Mouse (Mus musculus) right cerebral cortex, postnatal 10 days (tissue): ENCODE measurements at regions not wholly inside any gene's neighbourhood (a gene's known extent, or its start where the extent isn't known, plus 50 kb on each side); places are given as distances from the start of the nearest gene placed in this dataset.

Experiments
- DNase-seq, 2 experiments: peaks; one replicate each; pipeline ENCODE4 v3.0.0; 2021; ENCODE audit warnings: low spot score in 2 of 2

DNA sequence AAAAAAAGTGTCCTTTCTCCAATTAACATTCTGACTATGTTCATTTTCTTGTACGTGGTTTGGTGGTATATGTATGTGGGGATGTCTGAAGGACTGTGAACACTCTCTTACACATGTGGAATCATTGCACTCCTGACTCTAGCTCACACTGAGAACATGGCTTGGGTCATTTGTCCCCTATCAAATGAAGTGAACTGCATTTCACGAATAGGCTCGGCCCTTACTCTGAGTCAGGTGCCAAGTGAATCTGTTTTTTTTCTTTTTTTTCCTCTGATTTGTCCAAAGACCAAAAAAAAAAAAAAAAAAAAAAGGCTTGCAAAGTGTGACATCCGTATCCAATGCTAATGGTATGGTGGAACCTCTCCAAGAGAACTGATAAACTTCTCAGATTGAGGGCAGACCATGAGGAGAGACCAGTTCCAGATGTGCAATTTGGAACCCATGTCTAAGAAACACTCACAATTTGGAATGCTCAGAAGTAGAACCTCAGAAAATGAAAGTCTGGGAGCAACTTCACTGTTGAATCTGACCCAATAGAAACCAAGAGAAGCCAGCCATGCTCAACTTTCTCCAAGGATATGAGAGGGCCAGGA lies 631.7 kb upstream of the Fam160b2 start:
- DNase-seq: no peak

DNA sequence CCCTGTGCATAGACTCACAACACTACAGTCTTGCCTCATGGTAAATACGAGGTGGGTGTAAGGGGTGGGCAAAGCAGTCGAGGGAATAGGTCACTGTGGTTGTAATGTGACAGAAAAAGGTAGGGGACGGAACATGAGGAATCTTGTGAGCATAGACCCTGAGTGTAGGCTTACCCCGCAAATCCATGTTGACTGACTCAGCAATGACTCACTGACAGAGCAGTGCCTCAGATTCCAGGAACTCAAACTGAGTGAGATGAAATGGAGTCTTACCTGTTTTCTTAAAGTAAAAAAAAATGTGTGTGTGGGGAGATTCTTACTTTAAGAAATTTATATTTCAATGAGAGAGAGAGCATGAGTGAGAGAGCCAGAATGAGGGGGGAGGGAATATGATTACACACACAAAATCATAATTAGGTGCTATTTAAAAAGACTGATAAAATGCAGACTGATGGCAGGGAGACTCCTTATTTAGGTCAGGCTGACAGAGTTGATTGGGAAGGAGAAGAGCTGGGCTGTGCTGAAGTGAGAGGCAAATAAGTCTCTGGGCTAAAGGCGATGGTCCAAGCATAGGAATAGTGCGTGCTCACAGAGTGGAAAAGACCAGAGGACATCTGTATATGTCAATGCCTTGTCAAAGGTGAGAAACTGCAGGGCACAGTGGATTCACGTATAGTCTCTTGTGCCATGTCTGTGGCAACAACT lies 631.0 kb upstream of the Fam160b2 start:
- DNase-seq: no peak

DNA sequence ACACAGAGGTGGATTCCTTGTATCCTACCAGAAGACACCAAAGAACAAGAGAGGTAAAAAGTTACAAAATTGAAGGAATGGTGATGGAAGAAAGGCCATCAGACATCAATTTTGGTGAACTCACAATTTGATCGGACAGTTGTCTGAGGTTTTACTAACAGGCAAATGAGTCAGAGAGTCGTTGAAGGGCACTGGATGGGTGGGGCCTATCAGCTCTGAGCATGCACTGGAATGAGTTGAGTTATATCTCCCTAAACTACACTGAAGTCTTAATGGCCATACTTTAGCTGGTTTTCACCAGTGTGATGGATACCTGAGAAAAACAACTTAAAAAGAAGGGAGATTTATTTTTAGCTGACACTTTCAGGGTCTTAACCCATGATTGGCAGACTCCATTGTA lies 630.3 kb upstream of the Fam160b2 start:
- DNase-seq: no peak

DNA sequence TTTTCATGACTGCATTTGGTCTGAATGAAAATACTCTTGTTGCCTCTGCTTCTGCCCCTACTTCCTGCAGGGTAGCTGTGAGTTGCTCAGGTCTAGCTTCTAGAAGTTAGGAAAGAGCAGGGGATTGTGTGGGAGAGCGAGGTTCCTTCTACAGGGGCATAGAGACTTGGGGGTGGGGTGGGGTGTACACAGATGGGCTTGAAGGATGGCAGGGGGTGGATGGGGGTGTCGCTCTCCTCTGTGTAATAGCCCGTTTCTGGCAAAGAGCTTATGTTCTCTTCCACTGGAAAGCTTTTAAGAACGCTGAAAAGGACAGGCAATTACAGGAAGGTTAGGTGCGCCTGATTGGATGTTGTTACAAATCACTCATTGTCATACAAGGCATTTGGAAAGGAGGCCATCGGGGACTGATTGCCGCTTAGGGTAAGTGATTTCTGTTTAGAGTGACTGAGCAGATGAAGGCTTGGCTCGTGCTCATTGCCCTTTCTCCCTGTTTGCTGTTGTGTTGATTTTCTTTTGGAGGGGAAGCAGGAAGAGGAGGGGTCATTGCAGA lies 629.3 kb upstream of the Fam160b2 start:
- no peak for DNase-seq

DNA sequence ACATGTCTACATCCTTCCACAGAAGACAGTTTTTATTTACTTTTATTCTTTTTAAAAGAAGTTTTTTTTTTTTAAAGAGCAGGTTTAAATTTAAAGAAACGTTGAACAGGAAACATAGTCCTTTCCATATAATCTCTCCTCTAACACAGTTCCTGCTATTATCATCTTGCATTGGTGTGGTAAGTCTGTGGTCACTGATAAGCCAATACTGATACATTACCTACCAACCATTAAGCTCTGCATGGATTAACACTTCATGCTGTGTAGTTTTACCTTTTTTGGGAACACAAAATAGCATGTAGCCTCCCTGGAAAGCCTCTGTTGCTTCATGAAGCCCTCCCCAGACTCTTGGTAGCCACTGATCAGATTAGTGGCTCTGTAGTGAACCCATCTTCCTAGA lies 617.4 kb upstream of the Fam160b2 start:
- no peak for DNase-seq

DNA sequence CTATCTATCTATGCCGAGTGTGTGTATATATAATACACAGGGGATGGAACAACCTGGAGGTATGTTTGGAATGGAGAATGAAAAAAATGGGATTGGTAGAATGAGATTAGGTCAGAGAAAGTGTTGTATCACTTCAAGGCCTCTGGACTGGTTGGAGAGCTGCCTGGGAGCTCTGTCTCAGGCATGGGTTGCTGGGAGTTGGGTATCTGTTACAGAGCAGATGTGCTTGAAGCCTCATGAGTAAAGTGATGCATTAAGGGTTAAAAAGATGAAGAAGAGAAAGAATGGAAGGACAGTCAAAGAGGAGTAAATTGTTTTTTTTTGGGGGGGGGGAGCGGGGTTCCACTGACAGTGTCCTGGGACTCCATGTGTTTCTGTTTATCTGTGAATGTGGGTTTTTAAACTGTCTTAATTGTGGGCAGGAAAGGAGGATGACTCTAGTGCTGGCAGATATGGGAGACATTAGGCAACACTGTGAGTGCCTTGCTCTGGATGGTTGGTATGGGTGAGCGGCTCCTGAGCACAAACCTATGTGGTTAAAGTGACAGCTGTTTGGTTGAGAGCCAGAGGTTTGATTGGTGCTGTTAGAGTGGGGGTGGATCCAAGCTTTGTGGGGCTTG lies 611.8 kb upstream of the Fam160b2 start:
- DNase-seq: no peak

DNA sequence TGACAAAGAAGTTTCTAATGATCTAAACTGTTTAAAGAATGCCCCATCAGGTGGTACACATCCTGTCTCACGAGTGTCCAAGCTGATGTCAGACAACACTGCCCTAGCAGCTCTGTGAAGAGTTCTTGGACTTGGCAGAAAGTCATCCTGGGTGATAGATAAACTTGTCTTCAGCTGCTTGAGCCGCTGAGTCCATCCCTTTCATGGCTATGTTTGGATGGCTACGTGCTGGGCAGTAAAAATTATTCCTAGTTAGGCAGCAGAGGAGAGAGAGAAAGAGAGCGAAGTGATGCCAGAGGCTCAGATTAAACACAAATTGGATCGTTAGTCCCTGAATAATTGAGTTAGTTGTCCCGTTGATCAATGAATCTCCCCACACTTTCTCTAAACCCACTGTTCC lies 603.8 kb upstream of the Fam160b2 start:
- no peak for DNase-seq

DNA sequence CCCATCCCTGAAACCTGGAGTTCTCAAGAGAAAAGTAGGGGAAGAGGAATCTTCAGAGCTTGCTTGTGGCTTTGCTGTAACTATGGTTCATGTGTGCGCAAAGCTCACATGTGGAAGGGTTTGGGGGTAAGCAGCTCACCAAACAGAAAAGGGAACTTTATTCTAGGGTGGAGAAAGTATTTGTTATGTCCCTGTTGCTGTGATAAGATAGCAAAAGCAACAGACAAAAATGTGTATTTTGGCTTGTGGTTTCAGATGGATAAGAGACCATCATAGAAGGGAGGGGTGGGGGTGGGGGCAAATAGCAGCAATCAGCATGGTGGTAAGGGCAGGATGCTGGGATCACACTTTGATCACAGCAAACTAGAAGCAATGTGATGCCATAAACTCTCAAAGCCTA lies 601.3 kb upstream of the Fam160b2 start:
- no peak for DNase-seq

DNA sequence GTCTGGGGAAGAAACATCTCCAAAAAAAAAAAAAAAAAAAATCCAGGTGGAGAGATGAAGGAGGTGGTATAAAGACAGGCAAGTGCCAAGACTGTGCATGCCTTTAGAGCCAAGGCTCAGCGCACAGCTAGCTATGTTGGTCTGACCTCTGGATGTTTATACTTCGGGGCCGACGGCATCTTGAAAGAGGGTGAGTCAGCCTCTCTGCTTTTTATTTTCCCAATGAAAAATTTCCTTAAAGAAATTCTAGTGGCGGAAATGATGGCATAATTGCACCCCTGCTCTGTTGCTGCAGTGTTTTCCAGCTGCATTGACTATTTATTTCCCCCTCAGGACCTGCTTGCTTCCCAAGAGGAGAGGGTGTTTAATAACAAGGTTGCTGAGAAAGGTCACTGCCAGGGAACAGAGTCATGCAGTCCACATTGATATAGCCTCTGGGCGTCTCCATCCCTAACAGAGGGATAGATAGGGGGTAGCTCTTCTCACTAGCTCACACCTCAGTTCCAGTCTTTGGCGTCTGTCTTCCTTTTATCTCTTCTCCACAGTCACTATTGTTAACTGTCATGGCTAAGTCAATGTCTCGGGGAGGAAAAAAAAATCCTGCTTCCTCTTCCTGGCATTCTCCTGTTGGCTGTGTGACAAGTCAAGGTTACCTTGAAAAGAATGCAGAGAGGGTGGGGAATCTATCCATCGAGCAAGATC lies 599.7 kb upstream of the Fam160b2 start:
- no peak for DNase-seq

DNA sequence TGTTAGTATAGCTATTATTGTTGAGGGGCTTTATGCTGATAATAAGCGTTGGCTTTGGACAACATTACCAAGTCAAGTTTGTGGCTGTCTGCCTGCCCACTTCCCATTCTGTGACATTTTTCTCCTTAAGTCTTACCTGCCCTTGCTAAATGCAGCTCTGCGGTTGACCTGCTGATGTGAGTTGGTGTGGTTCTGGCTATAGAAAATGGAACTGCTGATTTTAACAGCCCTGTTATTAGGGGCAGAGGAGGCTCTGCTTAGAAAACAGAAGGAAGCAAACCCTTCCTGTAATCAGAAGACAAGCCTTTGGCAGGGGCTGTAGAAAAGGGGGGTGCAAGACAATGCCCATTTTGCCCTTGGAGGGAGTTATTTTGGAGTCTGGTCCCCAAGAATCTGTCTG lies 594.6 kb upstream of the Fam160b2 start:
- DNase-seq: no peak

DNA sequence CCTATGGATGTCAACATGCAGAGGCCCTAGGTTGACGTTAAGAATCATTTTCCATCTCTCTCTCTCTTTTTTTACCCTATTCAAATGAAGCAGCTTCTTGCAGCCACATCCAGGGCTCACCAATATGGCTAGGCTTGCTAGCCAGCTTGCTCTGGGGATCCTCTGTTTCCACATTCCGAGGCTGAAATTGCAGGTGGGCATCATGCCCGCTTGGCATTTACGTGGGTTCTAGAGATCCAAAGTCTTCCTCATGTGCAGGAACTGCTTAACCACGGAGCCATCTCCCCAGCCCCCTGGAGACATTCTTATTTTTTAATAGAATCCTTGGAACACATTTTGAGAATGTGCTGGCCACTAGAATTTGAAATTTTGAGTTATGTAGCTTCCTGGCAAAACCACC lies 592.9 kb upstream of the Fam160b2 start:
- DNase-seq: peak; percentile 35 to 45

DNA sequence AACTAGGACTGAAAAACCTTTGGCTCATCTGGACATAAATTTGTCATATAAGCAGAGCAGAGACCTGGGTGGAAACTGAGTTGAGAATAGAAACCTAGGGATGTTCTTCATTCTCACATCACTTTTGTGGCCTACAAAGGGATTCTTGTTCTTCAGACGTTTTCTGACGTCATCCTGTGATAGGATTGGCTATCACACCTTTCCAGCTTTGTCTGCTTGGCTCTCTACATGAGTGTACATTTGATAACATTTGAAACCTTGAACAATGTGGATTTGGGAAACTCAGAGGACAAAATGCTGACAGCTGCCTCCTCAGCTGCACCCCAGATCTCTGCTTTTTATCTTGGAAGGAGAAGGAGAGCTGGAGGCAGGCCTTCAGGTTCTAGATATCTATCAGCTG lies 589.7 kb upstream of the Fam160b2 start:
- DNase-seq: no peak

DNA sequence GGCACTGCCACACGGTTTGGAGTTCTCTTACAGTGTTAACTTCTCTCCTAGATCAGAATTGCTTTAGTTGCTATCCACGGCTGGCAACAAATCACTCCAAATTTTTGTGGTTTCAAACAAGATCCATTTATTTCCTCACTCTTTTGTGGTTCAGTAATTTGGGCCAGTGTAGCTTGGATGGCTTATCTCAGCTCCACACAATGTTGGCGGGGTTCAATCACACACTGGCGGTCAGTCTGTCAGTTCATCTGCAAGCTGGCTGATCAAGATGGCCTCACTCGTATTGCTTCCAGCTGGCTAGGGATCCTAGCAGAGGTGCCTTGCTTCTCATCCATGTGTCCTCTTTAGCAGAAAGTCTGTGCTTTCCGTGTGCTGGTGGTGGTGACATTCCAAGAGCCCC lies 577.7 kb upstream of the Fam160b2 start:
- no peak for DNase-seq

DNA sequence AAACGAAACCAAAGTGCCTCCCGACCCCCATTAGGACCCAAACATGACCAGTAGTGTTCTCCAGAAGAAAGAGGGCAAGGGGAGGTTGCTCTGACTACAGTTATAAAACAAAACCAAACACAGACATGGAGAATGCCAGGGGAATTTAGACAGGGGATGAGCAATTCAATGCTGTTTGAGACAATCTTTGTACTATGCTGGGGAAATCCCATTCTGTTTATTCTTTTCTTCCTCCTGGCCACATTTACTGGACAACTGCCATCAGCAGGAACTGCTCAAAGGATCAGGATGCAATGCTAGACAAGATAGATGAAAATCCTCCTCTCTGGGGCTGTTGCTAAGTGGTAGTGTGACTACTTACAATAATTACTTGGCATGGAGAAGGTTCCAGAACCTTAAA lies 574.5 kb upstream of the Fam160b2 start:
- no peak for DNase-seq

DNA sequence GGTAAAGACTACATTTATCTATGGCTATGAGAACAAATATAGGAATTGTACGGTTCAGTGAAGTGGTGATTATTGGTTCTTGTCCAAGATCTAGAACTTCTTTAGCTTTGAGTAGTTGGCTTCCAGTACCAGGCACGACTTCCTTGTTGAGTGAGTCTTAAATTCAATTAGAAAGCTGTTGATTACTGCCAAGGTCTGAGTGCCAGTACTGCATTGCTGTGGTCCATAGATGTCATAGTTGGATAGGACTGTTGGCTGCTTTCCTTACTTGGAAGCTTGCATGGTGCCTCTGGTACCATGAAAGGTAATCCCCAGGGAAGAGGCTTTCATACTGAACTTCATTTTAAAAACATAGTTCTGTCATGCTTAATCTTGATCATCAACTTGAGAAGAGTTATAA lies 559.9 kb upstream of the Fam160b2 start:
- no peak for DNase-seq

DNA sequence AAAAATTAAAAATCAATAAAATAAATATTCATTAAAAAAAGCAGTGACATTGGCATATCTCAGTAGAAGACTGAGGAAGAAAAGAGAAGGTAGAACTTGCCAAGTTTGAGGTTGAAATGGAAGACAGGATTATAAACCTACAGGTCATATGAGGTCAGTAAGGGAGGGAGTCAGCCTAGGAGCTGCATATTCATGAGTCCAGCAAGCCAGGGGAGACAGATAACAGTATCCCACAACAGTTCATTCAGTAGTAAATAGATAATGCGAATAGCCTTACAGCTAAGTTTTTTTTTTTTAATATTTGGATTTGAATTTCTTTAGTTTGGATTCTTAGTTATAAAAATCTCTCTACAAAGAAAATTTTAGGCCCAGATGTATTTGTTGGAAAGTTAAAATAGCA lies 542.8 kb upstream of the Fam160b2 start:
- no peak for DNase-seq

DNA sequence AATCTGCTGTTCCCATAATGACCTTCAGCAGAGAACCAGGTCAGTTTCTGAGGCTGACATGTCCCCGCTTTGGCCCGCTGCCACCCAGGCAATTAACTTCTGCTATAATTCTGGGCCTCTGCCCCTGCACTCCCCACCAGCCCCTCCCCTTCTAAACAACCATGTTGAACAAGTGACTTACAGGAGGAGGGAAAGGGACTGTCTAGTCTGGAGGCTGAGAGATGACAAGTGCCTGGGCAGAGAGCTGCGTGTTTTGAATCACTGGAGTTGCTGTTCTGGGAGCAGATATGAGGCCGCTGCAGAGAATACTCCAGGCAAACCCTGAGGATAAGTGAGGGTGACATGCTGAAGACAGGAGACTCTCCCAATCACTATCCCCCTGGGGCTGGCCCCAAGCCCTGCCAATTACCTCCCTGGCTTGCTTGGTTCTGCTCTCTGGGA lies 530.2 kb upstream of the Fam160b2 start:
- no peak for DNase-seq

DNA sequence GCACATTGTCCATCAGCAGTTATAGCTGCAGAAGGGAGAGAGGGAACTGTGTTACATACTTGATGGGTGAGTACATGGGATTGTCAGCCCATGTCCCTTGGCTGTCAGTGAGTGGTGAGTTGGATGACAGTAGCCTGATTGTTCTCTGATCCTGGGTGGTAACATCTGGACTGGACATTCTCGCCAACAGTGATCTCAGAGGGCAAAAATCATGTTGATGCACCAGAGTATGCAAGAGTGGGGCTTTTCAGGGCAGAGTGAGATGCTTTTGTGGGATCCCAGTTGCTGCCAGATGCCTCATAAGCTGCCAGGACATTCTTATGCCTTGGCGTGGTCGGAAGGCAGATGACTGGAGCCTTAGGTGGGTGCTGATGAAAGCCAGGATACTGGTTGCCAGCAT lies 528.9 kb upstream of the Fam160b2 start:
- DNase-seq: no peak

DNA sequence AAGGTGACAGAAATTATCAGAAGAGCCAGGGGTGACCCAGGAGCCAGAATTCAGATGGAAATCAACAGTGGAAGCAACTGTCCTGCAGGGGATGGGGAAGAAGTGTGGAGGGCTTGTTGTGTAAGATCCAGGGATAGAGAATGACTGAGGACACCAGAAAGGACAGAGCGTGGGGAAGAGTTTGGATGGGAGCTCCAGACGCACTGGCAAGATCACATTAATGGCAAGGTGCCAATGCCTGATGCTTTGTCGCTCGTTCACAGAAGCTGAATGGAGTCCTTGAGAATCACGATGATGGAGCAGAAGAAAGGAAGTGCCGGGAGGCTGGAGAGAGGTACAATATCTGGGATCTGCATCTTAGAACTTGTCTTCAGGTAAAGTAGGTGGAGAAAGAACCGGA lies 519.0 kb upstream of the Fam160b2 start:
- peak; percentile 27 to 30 for DNase-seq

DNA sequence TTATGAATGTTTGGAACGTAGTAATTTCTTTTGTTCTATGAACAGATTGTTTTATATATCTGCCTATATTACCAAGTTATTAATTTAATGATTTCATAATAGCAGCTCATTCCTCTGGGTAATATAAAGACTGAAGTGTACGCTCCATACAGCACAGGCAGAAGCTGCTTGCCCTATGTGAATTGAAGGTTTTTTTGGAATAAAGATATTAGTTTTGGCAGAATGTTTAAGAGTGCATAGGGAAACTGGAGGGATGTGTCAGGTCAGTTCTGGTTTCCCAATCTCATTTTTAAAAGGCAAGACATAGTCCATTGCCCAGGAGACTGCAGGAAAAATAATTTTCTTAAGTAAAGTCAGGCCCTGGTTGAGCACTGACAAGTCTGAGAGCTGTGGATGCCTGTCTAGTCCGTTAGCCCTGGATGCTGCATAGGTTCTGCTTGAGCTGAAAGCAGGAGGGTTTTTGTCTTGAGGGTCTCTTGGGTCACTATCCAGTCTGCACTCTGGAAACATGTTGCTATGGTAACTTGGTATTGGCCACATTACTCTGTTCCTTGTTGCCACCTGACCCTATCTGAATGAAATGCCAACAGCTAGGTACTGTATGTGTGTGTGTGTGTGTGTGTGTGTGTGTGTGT lies 516.3 kb upstream of the Fam160b2 start:
- no peak for DNase-seq

DNA sequence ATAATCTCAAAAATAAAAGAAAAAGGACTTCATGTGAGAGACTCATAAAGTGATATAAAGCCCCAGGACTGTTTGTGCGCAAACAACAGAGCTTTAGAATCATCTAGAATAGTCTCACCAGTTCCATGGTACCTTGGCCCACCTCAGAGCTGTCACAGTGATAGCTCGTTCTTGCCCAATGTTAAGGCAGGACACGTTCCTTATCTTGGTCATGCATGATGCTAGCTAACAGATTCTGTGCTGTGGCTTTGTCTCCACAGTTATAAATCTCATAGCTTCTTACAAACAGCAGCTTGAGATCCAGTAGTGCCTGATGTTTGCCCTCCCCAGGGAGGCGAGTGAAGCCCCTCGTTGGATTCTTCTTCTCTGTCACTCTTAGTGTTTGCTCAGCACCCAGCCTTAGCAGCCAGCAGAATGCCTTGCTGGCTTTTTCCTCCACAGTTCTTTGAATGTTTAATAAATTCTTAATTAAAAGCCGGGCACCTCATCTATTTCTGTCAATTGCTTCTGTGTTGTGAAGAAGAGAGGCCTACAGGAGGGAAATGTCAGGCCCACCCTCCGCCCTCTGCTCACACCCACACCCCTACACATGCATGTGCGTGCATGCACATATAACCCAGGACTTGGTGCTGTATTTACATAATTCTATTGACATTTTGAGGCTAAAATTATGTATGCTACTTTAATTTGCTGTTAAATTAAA lies 515.6 kb upstream of the Fam160b2 start:
- no peak for DNase-seq
